Mouse (Mus musculus) right cerebral cortex, postnatal 25 days (tissue): ENCODE results near the gene Rgs2.

Experiments
- DNase-seq: peaks from one replicate; pipeline ENCODE4 v3.0.0; 2022

Gene Rgs2

GRCm38 (mm10) chr1:143982765-143983312 lies 21.1 kb downstream of the Rgs2 start:
- DNase-seq, result no peak

DNA sequence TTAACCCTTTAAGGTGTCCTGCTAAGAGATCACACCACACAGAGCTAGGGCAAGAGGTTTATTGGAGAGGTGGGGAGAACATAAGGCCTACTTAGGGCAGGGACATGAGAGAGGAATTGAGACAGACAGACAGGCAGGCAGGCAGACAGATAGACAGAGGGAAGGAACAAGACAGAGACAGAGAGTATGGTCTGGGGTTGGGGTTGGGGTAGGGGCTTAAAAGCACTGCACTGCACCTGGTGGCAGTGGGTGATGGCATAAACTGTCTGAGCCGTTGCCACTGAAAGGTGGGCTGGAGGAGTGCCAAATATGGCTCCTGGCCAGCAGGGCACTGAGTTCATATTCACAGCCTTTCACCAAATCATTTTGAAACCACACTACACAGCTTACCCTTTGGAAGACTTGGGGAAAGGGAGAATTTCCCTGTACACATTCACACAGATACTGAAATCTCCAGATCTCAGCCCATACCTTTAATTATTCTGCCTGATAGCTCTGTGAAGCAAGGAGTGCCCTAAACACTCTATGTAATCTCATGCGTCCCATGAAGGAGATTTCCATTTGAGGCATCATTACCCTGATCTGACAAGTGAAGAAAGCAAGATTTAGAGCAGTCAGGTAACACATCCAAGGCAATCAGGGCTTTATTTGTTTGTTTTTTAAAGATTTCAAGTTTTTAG lies 21.7 kb downstream of the Rgs2 start:
- DNase-seq, result no peak

DNA sequence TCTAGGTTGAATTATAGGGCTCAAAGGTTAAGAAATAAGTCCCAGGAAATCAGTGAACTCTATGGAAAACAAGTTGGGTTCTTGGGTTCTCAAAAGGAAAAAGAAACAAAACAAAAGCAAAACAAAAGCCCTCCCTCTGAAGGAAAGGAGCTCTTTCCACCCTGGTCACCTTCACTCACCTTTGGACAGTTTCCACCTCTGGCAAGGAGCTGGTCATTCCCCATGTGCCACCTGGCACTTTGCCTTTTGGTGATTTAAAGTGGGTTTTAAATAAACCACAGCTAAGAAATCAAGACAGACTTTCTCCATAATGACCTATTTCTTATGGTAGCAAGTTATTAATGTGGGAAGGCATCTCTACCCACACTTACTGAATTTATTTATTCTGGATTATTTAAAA lies 23.1 kb downstream of the Rgs2 start:
- no peak for DNase-seq

GRCm38 (mm10) chr1:143974637-143975036 lies 29.3 kb downstream of the Rgs2 start:
- DNase-seq, result no peak

DNA sequence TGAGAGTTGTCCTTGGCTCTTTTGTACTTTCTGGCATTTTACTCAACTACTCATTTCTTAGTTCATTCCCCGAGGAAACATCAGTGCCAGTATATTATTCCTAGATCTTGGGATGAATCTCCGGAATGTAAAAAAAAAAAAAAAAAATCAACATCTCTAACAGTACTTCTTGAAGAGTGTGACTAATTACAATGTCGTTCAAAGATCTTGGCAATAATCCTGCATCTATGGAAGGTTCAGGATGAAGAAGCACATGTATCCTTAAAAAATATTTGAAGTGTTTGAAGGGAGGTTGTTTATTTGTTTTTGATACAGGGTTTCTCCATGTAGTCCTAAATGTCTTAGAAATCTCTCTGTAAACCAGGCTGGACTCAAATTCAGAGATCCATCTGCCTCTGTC lies 41.7 kb downstream of the Rgs2 start:
- no peak for DNase-seq

DNA sequence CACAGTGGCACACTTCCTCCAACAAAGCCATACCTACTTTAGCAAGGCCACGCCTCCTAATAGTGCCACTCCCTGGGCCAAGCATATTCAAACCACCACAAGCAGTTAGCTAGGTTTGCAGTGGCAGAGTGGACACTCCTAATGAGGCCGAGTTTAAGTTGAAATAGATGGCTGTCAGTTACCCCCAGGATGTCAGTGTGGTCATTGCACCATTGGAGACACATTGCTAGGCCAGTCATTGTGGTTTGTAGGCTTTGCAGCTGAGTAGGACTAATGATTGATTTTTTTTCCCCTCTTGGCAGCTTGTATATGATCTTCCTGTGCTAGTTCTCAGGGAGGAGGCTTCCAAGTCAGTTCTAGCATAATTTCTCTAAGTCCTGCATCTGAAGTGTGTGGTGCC lies 43.6 kb downstream of the Rgs2 start:
- no peak for DNase-seq

DNA sequence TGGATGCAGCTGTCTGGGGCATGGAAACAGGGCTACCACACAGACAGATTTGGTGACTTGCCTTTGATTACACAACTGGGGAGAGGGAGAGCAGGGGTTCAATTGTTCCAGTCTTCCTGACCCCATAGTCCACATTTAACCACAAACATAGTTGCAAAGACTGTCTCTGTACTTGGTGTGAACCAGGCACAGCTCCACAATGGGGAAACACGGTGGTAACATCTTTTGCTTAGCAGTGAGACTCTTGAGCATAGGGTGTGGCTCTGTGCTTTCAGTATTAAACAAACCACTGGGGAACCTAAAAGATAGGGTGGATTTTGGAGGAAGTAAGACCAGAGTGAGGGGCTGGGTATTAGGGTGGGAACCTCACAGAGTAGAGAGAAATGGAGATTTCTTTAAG lies 47.9 kb downstream of the Rgs2 start:
- DNase-seq, result no peak

GRCm38 (mm10) chr1:143952841-143953240 lies 51.1 kb downstream of the Rgs2 start:
- no peak for DNase-seq
